Mouse (Mus musculus) liver, adult 2 months (tissue): ENCODE results near the gene Fndc4. TPM values are rescaled to one million over a fixed set of nuclear protein-coding genes. Genes with fewer than 3 reads are reported as not detected.
A peak's percentile ranks its signal among the peaks of the same experiment; 100 is the strongest.

Experiments
- DNase-seq: peaks from one replicate; pipeline ENCODE4 v3.0.0-alpha.2; 2011; ENCODE audit warnings: low read depth, low spot score; ENCODE audit errors: extremely low read depth
- H3K27ac ChIP-seq: fragments of 200-500 bp; replicated peaks from 2 replicates; pipeline ENCODE4 v1.5.1; 2012; ENCODE audit warnings: low read depth, mild to moderate bottlenecking, control low read depth, inconsistent platforms, low read length; ENCODE audit not compliant: insufficient read depth
- H3K27me3 ChIP-seq: fragments of 200-500 bp; 2 replicates; pipeline ENCODE4 v1.6.1; 2012; ENCODE audit warnings: mild to moderate bottlenecking, moderate library complexity, low read length, inconsistent platforms; ENCODE audit not compliant: control insufficient read depth, insufficient read depth
- H3K36me3 ChIP-seq: fragments of 200-500 bp; 2 replicates; pipeline ENCODE4 v1.6.1; 2012; ENCODE audit warnings: low read length, inconsistent platforms; ENCODE audit not compliant: control insufficient read depth, insufficient read depth
- H3K4me1 ChIP-seq: fragments of 200-500 bp; 2 replicates; pipeline ENCODE4 v1.6.1; 2011; ENCODE audit warnings: low read length; ENCODE audit not compliant: control insufficient read depth, insufficient read depth
- H3K4me3 ChIP-seq: fragments of 200-500 bp; 2 replicates; pipeline ENCODE4 v1.5.1; 2011; ENCODE audit warnings: low read depth, mild to moderate bottlenecking, control low read depth, low read length, moderate library complexity; ENCODE audit not compliant: insufficient read depth
- H3K79me2 ChIP-seq: fragments of 200-500 bp; 2 replicates; pipeline ENCODE4 v1.6.1; 2012; ENCODE audit warnings: inconsistent platforms, mild to moderate bottlenecking, low read length, moderate library complexity; ENCODE audit not compliant: control insufficient read depth, insufficient read depth
- H3K9ac ChIP-seq: fragments of 200-500 bp; 2 replicates; pipeline ENCODE4 v1.6.1; 2012; ENCODE audit warnings: low read depth, mild to moderate bottlenecking, control low read depth, inconsistent platforms, low read length
- CTCF ChIP-seq: fragments of 200-500 bp; IDR thresholded peaks from 2 replicates; pipeline ENCODE4 v1.5.1; 2011; ENCODE audit warnings: low read depth, low read length, control low read depth
- POLR2A ChIP-seq: fragments of 200-500 bp; IDR thresholded peaks from 2 replicates; pipeline ENCODE4 v1.6.1; 2011; ENCODE audit warnings: low read length, control low read depth; ENCODE audit not compliant: insufficient read depth; ENCODE audit errors: extremely low read depth
- WGBS: fragments of 180-500 bp; shearing (Covaris S2); methylation state at CpG from one replicate; pipeline ENCODE4 v1.1.7; 2018; 5-methylcytosine and 5-hydroxymethylcytosine counted together
- polyA plus RNA-seq: library from polyadenylated mRNA; depleted of rRNA; stranded (reverse); fragments of >200 nt; gene quantifications from 2 replicates; pipeline ENCODE4 v1.2.3, GENCODE M21; 2012
- total RNA-seq: library from RNA; depleted of rRNA; stranded (reverse); fragments of >200 nt; gene quantifications from 2 replicates; pipeline ENCODE4 v1.2.3, GENCODE M21; 2014

Gene Fndc4
- total and polyA plus RNA-seq, 2 experiments = 30.6 to 97.7 TPM

- 94% methylated on average over 6 of the region's 6 CpGs for WGBS
- no peak for DNase-seq
- TF ChIP-seq CTCF = no peak
- no peak for TF ChIP-seq POLR2A
- Histone ChIP-seq H3K9ac (no peak overlapping the region), H3K4me1 (peaks cover 5% of the 10 kb centered on the region; the same call in 1 of the 2 replicates), H3K4me3 (no peak overlapping the region), H3K36me3 (peaks cover 54% of the 10 kb centered on the region), H3K27ac (no peak overlapping the region), H3K79me2 (no peaks in the 10 kb centered on the region; the same call in 1 of the 2 replicates), H3K27me3 (no peaks in the 10 kb centered on the region)
Observed at GRCm38 (mm10) chr5:31303093-31303492, 7.2 kb upstream of the Fndc4 start.

GRCm38 (mm10) chr5:31301866-31302265 lies 6.0 kb upstream of the Fndc4 start:
- Histone ChIP-seq H3K27me3 (no peaks in the 10 kb centered on the region), H3K27ac (no peak overlapping the region), H3K4me1 (peaks cover 9% of the 10 kb centered on the region; the same call in 1 of the 2 replicates), H3K79me2 (no peaks in the 10 kb centered on the region; the same call in 1 of the 2 replicates), H3K9ac (no peak overlapping the region), H3K36me3 (peaks cover 49% of the 10 kb centered on the region), H3K4me3 (no peak overlapping the region)
- no peak for TF ChIP-seq POLR2A
- no peak for TF ChIP-seq CTCF
- WGBS = 86% methylated on average over 8 of the region's 8 CpGs
- DNase-seq = no peak

GRCm38 (mm10) chr5:31298486-31298885 lies 2.6 kb upstream of the Fndc4 start:
- Histone ChIP-seq H3K36me3 (peaks cover 25% of the 10 kb centered on the region), H3K4me1 (peaks cover 14% of the 10 kb centered on the region; the same call in 1 of the 2 replicates), H3K79me2 (peaks cover 5% of the 10 kb centered on the region; the same call in 1 of the 2 replicates), H3K9ac (no peak overlapping the region), H3K27me3 (no peaks in the 10 kb centered on the region), H3K27ac (no peak overlapping the region), H3K4me3 (no peak overlapping the region)
- peak; percentile 7 for DNase-seq
- TF ChIP-seq CTCF (no peak), POLR2A (no peak)
- 48% methylated on average over 2 of the region's 2 CpGs for WGBS

- peak; percentile 95 for DNase-seq
- Histone ChIP-seq H3K79me2 (peaks cover 5% of the 10 kb centered on the region; the same call in 1 of the 2 replicates), H3K36me3 (peaks cover 21% of the 10 kb centered on the region; the same call in 1 of the 2 replicates), H3K9ac (peak overlapping the region; percentile 48; the same call in 1 of the 2 replicates), H3K4me3 (peak overlapping the region; percentile 31; the same call in 1 of the 2 replicates), H3K27ac (peak overlapping the region; percentile 96), H3K4me1 (peaks cover 14% of the 10 kb centered on the region; the same call in 1 of the 2 replicates), H3K27me3 (no peaks in the 10 kb centered on the region)
- TF ChIP-seq CTCF = no peak
- no peak for TF ChIP-seq POLR2A
- 18% methylated on average over 3 of the region's 3 CpGs for WGBS
Observed at GRCm38 (mm10) chr5:31297981-31298380, 2.1 kb upstream of the Fndc4 start.

GRCm38 (mm10) chr5:31297047-31297757 lies 1.3 kb upstream of the Fndc4 start, which contains the start of gene Gckr:
Gckr (plus strand) TSS chr5:31297443.
- Histone ChIP-seq H3K36me3 (peaks cover 15% of the 10 kb centered on the region; the same call in 1 of the 2 replicates), H3K79me2 (peaks cover 5% of the 10 kb centered on the region; the same call in 1 of the 2 replicates), H3K9ac (peak within 1 kb of the TSS; percentile 51), H3K27ac (peak within 1 kb of the TSS; percentile 96), H3K4me3 (peak within 1 kb of the TSS; percentile 44), H3K4me1 (peaks cover 14% of the 10 kb centered on the region; the same call in 1 of the 2 replicates), H3K27me3 (no peaks in the 10 kb centered on the region)
- TF ChIP-seq CTCF = no peak
- TF ChIP-seq POLR2A = no peak
- peak; percentile 97 for DNase-seq
- 17% methylated on average over 13 of the region's 13 CpGs for WGBS
